Mouse (Mus musculus): Measurements from ENCODE around the gene Mmp8.

DNA sequence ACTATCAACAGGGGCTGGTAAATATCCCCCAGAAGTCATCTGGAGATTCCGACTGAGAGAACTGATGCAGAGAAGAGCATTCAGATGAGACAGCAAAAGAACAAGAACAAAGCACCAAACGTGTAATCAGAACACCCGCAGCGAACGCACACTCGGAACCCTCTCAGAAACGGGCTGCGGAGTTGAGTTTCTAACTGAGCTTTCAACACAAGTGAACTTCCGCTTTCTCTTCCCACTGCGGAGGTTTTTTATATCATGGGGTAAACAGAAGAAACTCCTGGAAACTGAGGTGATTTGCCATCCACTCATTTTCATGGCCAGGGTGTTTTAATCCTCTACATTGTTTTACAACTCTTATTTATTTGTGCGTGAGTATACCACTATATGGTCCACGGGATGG, 47.4 kb downstream of the Mmp8 start:
- TF ChIP-seq CTCF (IDR thresholded peaks at IDR 0.05; ENCODE audit: extremely low read depth, insufficient read depth, insufficient read length, insufficient replicate concordance) (no peak), POLR2A (IDR thresholded peaks at IDR 0.05; ENCODE audit: low read depth, low read length) (no peak)
